Mouse (Mus musculus) thymus, postnatal 0 days (tissue): ENCODE measurements around the gene Fth1. TPM values are rescaled to one million over a fixed set of nuclear protein-coding genes. Genes with fewer than 3 reads are reported as not detected.
A peak's percentile ranks its signal among the peaks of the same experiment; 100 is the strongest.

Source experiments
- DNase-seq: peaks from one replicate; pipeline ENCODE4 v3.0.0-alpha.2; 2015; ENCODE audit warnings: low spot score
- polyA plus RNA-seq: library from polyadenylated mRNA; unstranded; fragments of >200 nt; fragmentation: Nextera tagmentation; extraction: Ambion mirVana; gene quantifications from 2 replicates; pipeline ENCODE4 v1.2.1, GENCODE M21; 2015

Gene Fth1
- polyA plus RNA-seq, 1 experiment from 2014 or later, result 2,649 TPM

DNA sequence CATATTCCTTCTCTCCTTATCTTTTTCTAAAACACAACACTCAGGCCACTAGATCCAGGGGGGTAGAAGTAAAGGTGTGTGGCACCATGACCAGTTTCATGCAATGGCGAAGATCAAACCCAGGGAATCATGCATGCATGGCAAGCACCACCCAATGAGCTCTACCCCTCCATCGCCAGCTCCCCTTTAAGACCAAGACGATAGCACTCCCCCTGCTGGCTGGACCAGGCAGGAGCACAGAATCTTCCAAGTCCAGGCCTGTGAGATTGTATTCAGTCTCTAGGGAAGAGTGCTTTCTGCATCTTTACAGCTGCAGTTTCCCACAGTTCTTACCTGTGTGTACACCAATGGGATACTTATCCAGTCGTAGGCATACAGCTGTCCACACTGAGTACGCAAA is 10.9 kb downstream of the Fth1 start:
- peak; percentile 84 for DNase-seq

GRCm38 (mm10) chr19:9992011-9992958 is 11.9 kb downstream of the Fth1 start:
- DNase-seq, result no peak

DNA sequence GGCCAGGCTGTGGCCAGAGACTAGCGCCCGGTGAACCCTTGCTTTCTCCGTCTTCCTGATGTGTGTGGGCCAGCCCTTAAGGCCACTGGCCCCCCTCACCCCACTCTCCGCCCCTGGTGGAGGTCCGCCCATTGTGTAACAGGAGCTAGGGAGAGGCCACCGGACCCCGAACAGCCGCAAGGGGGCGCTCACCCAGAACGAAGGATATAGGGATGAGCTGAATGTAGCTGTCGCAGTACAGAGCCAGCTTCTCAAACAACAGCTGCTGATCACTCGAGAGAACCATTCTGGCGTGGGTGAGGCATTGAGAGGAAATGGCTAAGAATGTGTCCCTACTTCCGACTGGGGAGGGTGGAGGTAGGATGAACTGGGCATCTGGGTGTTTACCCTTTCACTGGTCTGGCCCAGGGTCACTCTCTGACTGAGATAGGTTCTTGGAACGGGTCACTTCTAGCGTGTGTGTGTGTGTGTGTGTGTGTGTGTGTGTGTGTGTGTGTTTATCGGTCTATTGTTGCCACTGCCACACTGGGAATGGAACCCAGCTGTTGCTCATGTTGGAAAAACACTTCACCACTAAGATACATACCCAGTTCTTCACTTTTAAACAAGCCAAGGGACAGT is 12.7 kb downstream of the Fth1 start:
- DNase-seq, result peak; percentile 80

DNA sequence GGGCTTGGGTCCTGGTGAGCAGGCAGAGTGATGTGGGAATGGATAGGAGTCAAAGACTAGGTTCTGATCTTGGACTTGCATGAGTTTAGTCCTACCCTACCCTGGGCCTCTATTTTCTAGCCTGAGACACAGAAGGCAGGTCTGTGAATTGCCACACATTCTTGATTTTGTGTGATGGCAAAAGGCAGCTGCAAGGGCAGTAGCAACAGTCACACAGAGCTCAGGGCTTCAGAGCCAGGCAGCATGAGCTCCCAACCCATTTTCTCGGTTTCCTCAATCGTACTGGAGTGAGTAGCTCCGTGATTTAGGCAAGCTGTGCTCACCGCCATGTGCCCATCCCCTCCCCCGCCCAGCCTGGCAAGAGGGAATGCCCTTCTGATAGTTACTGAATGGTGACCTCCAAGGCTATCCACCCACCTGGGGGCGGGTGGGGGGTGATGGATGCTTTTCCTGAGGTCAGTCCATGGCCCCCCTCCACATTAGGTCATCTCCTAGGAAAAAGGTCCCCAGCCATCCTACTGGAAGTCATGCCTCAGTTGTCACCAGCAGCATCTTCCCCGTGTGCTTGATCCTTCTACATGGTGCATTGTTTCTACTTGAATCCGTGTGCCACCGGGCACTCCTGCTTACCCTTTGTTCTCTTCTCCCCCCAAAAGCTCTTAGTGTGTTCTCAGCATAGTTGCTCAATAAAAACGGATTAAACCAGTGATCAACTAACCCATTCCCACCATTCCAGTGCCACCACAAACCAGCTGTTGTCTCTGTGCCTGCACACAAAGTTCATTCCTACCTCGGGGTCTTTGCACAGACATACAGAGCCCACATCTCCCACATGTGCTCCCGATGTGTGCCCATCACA is 17.0 kb downstream of the Fth1 start:
- DNase-seq, result no peak

DNA sequence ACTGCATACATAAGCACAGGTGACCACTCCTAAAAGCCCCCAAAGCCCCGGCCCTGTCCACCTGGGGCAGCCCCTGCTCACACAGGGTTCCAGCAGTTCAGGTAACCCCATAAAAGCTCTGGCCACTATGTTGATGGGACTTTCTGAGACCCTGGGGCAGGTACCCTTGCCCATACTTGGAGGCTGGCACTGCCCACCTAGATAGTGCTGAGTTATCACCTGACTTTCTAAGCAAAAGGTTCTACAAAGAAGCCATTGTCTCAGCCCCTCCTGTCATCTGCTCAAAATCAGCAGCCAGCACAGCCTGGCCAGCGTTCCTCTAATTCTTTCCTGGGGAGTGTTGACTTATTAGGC is 17.6 kb downstream of the Fth1 start:
- DNase-seq, result no peak

DNA sequence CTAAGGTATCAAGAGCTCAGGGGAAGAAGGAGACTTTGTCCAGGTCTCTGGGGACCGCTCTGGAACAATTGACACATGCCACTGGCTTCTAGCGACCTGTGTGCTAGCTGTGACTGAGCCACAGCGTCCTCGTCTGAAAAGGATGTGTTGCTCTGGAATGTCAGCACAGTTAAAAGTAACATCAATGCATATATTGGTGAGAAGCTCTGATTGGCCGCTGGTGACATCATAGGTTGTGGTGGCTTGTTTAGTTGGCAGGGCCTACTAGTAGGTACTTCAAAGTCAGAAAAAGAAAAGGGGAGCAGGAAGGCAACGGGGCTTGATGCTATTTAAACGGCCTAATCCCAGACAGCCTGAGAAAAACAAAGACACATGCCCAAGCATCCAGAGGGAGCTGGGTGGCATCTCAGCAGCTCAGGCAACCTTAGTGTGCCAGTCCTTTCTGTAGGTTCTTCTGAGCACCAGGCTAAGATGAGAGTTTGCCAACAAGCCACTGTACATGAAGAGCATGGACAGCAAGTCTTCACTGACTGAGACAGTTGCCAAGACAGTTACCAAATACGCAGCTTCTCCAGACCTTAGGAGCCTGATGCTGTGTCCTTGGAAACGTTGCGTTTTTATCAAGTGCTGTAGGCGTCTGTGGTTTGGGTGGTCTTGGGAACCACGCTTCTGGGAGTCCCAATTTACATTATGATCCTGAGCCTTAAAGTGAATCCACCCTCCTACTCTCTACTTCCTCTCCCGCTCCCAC is 18.5 kb downstream of the Fth1 start:
- no peak for DNase-seq

GRCm38 (mm10) chr19:10000330-10000729 is 19.9 kb downstream of the Fth1 start:
- no peak for DNase-seq

DNA sequence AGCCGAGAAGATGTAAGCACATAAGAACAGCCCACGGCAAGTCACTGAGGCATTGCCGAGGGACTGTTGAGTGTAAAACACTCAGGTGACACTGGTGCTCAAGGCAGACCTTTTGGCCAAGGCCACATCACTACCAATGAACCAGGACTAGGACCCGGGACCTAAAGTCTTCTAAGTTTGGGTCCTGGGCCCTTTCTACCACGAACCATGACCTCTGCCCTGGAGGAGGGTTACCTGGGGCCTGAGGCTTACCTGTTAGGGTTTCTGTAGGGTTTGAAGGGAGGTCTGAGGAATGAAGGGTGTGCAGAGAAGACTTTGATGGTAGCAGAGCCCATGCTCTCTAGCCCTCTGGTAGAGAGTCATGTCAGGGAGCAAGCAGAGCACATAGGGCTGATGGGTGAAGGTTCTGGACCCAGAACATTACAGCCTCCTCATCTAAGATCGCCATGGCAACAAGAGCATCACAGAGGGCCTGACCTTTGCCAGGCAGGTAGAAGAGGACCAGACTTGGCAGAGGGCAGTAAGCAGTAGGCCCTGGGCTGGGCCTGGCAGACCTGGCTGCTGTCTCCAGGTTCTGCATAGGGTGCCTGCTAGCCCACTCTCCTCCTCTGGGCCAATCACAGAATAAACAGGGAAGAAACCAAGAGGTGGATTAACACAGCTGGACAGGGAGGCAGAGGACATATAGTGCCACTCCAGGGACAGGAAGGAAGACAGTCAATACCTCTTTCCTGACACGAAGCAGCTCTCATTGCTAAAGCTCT is 21.0 kb downstream of the Fth1 start, which contains the start of the genes Best1 and Rab3il1:
Gene Best1, minus strand, starts transcription at position 428 of the 764 bp plus-strand sequence.
Gene Rab3il1, plus strand, starts transcription at position 464 of the 764 bp plus-strand sequence.
- DNase-seq, result no peak

- DNase-seq, result no peak
Observed at GRCm38 (mm10) chr19:10003696-10004095, 23.3 kb downstream of the Fth1 start.

DNA sequence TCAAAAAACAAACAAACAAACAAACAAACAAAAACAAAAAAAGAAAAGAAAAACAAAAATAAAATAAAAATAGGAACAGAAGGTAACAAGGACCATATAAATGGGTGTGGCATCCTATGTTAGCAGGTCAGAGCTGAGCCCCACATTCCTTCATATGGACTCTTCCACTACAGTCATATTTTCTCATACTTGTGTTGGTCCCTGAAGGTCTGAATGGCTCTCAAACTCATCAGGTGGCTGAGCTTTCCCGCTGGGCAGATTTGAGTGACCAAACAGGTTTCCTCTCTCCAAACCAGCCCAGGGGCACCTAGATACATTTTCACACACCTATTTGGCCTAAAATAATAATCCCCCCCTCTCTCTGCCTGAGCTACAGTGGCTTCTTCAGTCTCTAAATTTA is 31.0 kb downstream of the Fth1 start:
- DNase-seq, result no peak

GRCm38 (mm10) chr19:10012827-10013278 is 32.5 kb downstream of the Fth1 start:
- DNase-seq, result no peak

DNA sequence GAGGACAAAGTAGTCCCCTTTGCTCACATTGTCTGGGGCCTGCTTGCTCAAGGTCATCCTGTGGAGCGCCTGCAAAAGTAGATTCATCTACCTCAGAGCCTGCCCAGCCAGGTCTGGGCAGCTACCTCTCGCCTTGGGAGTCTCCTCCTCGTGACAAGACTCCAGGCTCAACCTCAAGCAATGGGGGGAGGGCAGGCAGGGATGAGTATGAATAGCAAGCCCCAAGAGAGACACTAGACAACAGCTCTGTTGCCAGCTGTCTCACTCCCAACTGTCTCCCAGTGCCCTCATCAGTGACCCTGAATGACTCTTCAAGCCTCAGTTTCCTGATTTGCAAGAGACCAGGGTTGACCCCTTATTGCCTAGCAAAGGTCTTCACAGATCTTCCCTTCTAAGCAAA is 33.0 kb downstream of the Fth1 start:
- DNase-seq, result no peak

- DNase-seq, result no peak
Observed at GRCm38 (mm10) chr19:10013913-10014312, 33.5 kb downstream of the Fth1 start.

DNA sequence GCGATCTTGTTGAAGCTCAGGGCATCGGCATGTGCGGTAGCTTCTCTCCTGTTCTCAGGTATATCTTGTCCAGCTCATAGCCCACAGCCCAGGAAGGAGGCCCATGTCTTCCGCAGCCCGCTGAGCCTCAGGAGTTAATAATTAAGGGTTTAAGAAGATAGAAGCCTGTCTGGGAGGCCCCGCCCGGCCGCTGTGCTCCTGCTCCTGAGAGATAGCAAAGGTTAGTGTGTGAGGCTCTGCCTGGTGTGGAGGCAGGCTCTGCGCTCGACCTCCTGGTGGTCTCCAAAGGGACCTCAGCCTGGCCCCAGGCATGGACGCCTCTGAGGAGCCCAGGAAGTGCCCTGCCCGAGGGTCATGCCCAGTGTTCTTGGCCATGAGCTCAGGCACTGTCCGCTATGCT is 34.4 kb downstream of the Fth1 start:
- no peak for DNase-seq

DNA sequence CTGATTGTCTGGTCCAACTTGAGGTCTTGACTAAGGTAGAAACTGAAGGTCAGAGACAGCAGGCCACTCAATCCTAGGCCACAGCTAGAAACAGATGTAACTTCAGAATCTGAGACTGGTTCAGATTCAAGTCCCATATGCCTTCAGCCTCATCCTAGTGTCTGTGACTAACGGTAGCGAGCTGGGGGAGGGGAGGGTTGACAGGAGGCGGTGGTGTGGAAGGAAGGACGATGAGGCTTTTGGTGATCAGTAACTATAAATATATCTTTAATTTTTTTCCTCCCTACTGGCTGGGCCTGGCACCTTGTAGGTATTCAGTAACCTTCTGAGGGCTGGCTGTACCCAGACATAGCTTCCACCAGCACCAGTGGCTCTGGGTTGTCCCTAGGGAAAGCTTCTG is 35.0 kb downstream of the Fth1 start:
- no peak for DNase-seq

- DNase-seq, result no peak
Observed at GRCm38 (mm10) chr19:10016151-10016550, 35.8 kb downstream of the Fth1 start.

GRCm38 (mm10) chr19:10017637-10018526 is 37.5 kb downstream of the Fth1 start:
- DNase-seq, result peak; percentile 43

DNA sequence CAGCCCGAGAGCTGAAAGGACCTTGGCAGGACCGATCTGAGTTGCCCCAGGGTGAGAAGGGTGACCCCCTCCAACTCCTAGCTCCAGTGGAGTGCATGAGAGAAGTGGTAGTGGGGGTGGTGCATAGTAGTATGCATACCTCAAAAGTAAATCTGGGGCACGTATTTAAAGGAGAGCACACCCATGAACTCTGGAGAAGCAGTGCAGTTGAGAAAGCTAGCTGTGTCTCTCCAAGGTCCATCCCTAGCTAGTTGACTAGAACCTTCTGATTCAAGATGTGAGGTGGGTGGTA is 38.1 kb downstream of the Fth1 start:
- DNase-seq, result no peak

- DNase-seq, result no peak
Observed at GRCm38 (mm10) chr19:10019214-10019760, 38.9 kb downstream of the Fth1 start.
